Mouse (Mus musculus): ENCODE measurements at regions not wholly inside any gene's neighbourhood (a gene's known extent, or its start where the extent isn't known, plus 50 kb on each side); places are given as distances from the start of the nearest gene placed in this dataset.

- ATAC-seq (replicated peaks; ENCODE audit: insufficient number of reproducible peaks, low FRiP score, low TSS enrichment, poor library complexity, severe bottlenecking), result no peak
Measured at GRCm38 (mm10) chr7:36829710-36830109, 131.8 kb downstream of the Tshz3 start.

DNA sequence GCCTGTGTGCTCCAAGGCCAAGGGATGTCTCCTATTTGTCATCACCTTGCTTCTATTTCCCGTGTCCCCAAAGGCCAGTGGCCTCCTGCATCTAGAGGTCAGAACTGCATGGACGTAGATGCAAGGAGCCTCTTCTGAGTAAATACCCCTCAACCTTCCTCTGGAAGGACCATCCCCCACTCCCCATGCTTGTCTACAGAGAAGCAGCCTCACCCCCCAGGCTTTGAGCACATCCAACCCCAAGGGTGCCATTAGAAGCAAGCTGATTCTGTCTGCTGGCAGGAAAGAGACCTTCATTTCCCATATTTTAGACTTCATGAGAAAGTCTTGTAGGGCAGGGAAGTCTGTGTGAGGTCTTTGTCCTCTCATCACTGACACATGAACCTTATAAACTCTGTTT lies 132.2 kb downstream of the Tshz3 start:
- ATAC-seq (replicated peaks; ENCODE audit: insufficient number of reproducible peaks, low FRiP score, low TSS enrichment, poor library complexity, severe bottlenecking), result no peak

GRCm38 (mm10) chr7:36848279-36848678 lies 150.4 kb downstream of the Tshz3 start:
- no peak for ATAC-seq (replicated peaks; ENCODE audit: insufficient number of reproducible peaks, low FRiP score, low TSS enrichment, poor library complexity, severe bottlenecking)

DNA sequence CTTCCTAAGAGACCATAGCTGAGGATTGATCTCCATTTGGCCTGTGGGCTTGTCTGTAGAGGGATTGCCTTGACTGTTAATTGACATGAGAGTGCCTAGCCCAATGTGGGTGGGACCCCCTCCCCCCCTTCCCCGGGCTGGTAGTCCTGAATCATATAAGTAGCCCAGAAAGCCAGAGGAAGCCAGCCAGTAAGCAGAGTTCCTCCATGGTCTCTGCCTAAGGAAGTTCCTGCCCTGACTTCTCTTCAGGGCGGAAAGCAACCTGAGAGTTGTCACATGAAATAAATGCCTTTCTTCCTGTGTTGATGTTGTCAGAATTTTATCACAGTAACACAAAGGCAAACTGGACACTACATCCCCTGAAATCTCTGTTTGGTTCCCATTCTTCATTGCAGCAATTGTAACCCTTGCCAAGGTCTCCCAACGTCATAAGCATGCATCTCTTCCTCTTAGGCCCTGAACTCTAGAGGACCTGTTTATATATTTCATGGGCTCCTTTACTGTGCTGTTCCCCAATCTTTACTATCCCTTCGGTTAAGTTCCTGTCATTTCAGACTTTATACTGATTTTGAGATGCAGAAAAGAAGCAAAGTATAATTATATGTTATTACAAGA lies 153.5 kb downstream of the Tshz3 start:
- ATAC-seq (replicated peaks; ENCODE audit: insufficient number of reproducible peaks, low FRiP score, low TSS enrichment, poor library complexity, severe bottlenecking), result no peak

GRCm38 (mm10) chr7:36854308-36854707 lies 156.4 kb downstream of the Tshz3 start:
- no peak for ATAC-seq (replicated peaks; ENCODE audit: insufficient number of reproducible peaks, low FRiP score, low TSS enrichment, poor library complexity, severe bottlenecking)

DNA sequence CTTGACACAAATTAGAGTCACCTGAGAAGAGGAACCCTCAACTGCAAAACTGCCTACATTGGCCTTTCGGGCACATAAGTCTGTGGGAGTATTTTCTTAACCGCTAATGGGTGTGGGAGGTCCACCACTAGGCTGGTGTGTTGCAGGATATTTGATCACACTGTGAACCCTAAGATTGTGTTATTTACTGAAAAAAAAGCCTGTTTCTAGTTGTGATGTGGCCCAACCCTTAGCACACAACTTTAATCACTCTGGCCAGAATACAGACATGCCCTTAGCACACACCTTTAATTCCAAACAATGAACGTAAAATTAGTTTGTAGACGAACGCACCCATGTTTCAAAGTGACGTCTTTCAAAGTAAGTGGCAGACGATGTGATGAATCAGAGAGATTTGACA lies 161.5 kb downstream of the Tshz3 start:
- no peak for ATAC-seq (replicated peaks; ENCODE audit: insufficient number of reproducible peaks, low FRiP score, low TSS enrichment, poor library complexity, severe bottlenecking)

GRCm38 (mm10) chr7:36862481-36862880 lies 164.6 kb downstream of the Tshz3 start:
- no peak for ATAC-seq (replicated peaks; ENCODE audit: insufficient number of reproducible peaks, low FRiP score, low TSS enrichment, poor library complexity, severe bottlenecking)

GRCm38 (mm10) chr7:36863745-36864144 lies 165.8 kb downstream of the Tshz3 start:
- ATAC-seq (replicated peaks; ENCODE audit: insufficient number of reproducible peaks, low FRiP score, low TSS enrichment, poor library complexity, severe bottlenecking), result no peak

DNA sequence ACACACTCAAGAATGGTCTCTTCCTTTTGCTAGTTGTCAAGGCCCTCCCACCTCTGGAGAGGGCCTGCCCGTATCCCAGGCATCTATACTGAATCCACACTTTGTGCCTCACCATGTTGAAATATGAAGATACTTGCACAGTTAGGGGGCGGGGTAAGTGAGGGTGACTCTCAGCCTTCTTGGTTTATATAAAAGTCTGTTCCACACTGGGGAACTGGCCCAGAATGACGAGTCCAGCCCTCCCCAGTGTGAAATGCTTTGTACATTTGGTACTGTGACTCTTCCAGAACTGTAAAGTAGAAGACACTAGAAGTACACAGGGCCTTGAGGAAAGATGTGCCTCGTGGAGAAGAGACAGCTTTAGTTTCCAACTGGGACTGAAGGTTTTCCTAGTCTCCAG lies 166.8 kb downstream of the Tshz3 start:
- ATAC-seq (replicated peaks; ENCODE audit: insufficient number of reproducible peaks, low FRiP score, low TSS enrichment, poor library complexity, severe bottlenecking), result no peak

DNA sequence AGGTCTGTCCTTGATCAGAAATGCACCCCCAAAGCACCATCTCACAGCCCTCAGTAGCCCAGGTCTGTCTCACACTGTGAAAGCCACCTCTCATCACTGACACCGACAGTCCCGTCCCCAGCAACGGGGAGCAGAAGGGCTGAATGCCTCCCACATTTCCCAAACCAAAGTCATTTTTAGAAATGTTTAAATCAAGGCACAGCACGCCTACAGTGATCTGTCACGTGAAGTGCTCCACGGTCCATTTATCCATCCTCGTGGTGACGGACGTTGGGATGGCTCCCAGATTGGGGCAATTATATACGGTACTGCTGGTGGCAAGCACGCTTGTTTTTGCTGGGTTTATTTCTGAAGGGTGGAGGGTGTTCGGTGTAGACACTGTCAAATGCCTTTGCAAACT lies 168.7 kb downstream of the Tshz3 start:
- ATAC-seq (replicated peaks; ENCODE audit: insufficient number of reproducible peaks, low FRiP score, low TSS enrichment, poor library complexity, severe bottlenecking), result no peak

GRCm38 (mm10) chr7:36874004-36874403 lies 176.1 kb downstream of the Tshz3 start:
- no peak for ATAC-seq (replicated peaks; ENCODE audit: insufficient number of reproducible peaks, low FRiP score, low TSS enrichment, poor library complexity, severe bottlenecking)

- ATAC-seq (replicated peaks; ENCODE audit: insufficient number of reproducible peaks, low FRiP score, low TSS enrichment, poor library complexity, severe bottlenecking), result no peak
Measured at GRCm38 (mm10) chr7:36877686-36878085, 179.8 kb downstream of the Tshz3 start.

- no peak for ATAC-seq (replicated peaks; ENCODE audit: insufficient number of reproducible peaks, low FRiP score, low TSS enrichment, poor library complexity, severe bottlenecking)
Measured at GRCm38 (mm10) chr7:36892776-36893500, 195.0 kb downstream of the Tshz3 start.

DNA sequence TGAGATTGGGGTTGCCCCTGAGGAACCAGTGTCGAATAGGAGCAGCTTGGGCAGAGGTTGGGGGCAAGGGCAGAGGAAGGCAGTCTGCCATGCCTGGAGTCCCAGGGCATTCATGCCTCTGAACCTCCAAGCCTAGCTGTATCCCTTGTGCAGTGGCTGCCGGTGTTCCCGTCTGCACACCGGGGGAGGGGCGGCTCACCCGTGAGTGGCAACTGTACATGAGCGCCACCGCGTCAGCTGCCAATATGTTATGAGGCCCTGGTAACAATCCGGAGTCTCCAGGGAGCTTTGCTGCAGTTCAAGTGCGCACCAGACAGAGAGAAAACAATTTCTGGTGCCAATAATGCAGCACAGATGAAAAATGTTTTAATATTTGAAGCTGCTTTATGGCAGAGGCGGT lies 198.4 kb downstream of the Tshz3 start:
- ATAC-seq (replicated peaks; ENCODE audit: insufficient number of reproducible peaks, low FRiP score, low TSS enrichment, poor library complexity, severe bottlenecking), result no peak

DNA sequence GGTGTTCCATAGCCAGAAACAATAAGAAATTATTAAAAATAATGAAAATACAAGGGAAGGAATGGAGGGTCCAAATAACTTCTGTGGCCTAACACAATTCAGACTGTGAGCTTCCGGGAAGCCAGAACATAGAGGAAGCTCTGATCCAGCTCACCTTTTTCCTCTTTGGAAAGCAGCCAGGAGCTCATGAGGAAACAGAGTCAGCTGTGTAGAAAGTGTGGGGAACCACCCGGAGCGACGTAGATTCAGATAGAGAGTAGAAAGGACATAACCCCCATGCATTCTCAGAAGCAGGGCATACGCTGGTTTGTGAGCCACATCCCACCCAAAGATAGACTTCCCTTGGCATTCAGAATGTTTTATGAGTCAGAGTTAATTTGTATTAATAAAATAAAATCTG lies 203.6 kb downstream of the Tshz3 start:
- no peak for ATAC-seq (replicated peaks; ENCODE audit: insufficient number of reproducible peaks, low FRiP score, low TSS enrichment, poor library complexity, severe bottlenecking)

DNA sequence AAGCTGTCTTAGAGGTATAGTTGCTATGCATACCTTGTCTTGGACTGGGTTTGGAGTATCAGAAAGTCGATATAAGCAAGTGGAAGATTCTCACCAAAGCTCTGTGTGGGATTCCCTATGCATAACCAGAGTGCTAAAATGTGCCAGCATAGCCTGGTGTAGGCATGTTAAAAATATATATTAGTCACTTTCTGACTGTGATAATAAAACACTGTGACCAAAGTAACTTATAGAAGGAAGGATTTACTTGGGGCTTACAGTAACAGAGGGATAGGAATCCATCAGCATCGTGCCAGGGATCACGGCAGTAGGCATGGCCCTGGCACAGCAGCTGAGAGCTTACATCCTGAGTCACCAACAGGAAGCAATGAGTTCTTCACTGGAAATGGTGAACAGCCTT lies 215.4 kb downstream of the Tshz3 start:
- no peak for ATAC-seq (replicated peaks; ENCODE audit: insufficient number of reproducible peaks, low FRiP score, low TSS enrichment, poor library complexity, severe bottlenecking)

DNA sequence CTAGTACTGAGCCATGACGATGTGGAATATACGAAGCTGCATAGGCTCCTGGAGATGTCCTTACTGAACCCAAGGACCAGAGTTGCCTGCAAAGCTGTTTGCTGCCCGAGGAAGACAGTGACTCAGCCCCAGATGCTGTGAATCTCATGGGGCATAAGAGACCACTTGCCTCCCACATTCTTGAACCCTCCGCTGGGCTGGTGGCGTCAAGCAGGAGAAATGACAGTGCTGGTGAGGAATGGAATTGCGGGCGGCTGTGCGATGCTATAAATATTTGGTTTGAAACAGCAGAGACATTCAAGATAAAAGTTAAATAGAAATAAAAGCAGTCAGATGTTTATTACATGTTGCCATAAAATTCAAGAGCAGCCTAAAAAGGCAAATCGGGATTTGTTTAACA lies 216.3 kb downstream of the Tshz3 start:
- ATAC-seq (replicated peaks; ENCODE audit: insufficient number of reproducible peaks, low FRiP score, low TSS enrichment, poor library complexity, severe bottlenecking), result no peak

DNA sequence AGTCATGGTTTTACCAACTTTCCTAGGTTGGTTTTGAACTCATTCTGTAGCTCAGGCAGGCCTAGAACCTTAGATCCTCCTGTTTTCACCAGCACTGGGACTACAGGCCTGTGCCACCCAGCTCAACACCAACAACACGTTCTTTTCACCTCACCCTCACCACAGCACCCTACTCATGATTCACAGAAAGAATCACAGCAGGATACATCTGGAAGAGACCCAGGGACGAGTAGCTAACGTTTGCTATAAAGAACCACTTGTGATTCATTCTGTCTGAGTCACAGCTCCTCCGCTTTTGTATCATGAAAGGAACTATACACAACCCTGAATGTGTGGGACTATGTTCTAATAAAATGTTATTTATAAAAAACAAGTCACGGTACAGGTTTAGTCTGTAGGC lies 217.3 kb downstream of the Tshz3 start:
- no peak for ATAC-seq (replicated peaks; ENCODE audit: insufficient number of reproducible peaks, low FRiP score, low TSS enrichment, poor library complexity, severe bottlenecking)

DNA sequence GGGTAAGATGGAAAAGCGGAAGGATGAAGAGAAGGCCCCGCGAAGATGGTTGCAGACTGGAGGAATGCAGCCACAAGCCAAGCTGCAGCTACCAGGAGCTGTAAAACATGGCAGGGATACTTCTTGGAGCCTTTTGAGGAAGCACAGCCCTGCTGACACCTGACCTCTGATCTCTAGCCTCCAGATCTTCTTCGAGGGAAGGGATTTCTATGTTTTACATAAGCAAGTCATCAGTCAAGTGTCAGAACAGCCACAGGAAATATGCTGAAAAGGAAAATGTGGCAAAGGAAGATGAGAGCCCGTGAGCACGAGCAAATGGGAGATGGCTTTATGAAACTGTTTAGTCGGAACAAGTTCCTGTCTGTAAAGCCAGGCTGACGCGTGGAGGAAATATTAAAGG lies 219.1 kb downstream of the Tshz3 start:
- ATAC-seq (replicated peaks; ENCODE audit: insufficient number of reproducible peaks, low FRiP score, low TSS enrichment, poor library complexity, severe bottlenecking), result no peak

- no peak for ATAC-seq (replicated peaks; ENCODE audit: insufficient number of reproducible peaks, low FRiP score, low TSS enrichment, poor library complexity, severe bottlenecking)
Measured at GRCm38 (mm10) chr7:36919413-36919812, 221.5 kb downstream of the Tshz3 start.

GRCm38 (mm10) chr7:36921003-36921402 lies 223.1 kb downstream of the Tshz3 start:
- ATAC-seq (replicated peaks; ENCODE audit: insufficient number of reproducible peaks, low FRiP score, low TSS enrichment, poor library complexity, severe bottlenecking), result no peak
